Mouse (Mus musculus) spleen, postnatal 36 days (tissue): ENCODE measurements around the gene Olfr876.
"Not testable (repeated sequence)": the region's sequence is repeated elsewhere in the genome, so short reads cannot be mapped to it uniquely, and the experiment has no call there.

Experiments used
- DNase-seq, 2 experiments: peaks; one replicate each; pipeline ENCODE4 v3.0.0; 2022; ENCODE audit warnings: low spot score in 2 of 2, mixed read lengths in 1 of 2

The Olfr876 gene

GRCm38 (mm10) chr9:37802731-37803130, at the start of gene Olfr876:
Gene Olfr876, plus strand, starts transcription at chr9:37803031.
- no peak for DNase-seq

DNA sequence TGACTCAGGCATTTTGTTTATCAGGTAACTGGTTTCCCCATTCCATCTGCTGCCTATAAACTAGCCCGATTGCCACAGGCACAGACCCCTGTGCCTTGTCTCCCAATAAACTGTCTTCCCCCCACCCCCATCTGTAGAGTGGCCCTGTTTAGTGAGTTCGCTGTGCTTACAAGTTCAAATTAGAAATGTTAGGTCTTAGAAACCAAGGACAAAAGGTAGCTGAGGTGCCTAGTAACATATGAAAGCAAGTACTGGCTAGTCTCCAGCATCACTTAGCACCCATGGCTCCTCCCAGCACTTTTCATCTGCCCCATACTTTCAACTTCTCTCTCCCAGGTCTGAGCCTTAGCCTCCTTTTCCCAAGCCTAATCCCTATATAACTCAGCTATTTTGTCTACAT, 41.1 kb upstream of the Olfr876 start:
- DNase-seq, result no peak

DNA sequence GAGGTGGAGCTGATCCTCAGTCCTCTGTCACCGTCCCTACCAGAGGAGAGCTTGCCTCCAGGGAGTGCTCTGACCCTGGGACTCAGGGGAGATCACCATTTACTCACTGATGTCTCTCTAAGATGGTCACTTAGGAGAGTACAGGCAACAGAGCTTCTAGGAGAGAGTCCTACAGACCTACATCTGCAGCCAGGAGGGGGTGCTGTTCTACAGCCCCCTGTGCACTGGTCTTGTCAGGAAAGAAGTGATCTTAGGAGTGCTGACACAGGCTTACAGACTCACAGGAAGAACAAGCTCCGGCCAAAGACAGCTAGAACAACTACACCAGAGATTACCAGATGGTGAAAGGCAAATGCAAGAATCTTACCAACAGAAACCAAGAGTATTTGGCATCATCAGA, 40.3 kb upstream of the Olfr876 start:
- no peak for DNase-seq

GRCm38 (mm10) chr9:37770661-37771060, 32.2 kb upstream of the Olfr876 start:
- no peak for DNase-seq

DNA sequence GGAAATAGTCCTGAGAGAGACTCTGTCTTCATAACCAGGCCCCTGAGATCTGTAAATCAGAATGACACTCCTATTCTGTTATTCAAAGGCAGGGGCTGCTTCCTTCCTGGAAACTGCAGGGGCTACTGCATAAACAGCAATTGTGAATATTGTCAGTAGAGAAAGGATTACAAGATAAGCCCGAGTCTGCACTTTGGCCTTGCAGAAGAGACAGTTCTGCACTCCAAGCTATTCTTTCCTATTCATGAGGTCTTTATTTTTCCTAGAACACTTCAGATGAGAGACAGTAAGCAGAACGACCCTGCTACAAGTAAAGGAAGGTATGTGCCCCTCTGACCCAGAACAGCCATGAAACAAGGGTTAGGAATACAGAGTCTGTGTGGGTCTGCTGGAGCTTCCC, 31.1 kb upstream of the Olfr876 start, which contains the start of gene Olfr875:
Gene Olfr875 (plus strand): TSS at position 99 of the 400 bp plus-strand sequence.
- no peak for DNase-seq

- DNase-seq, result no peak
Observed at GRCm38 (mm10) chr9:37782766-37783260, 20.0 kb upstream of the Olfr876 start.

DNA sequence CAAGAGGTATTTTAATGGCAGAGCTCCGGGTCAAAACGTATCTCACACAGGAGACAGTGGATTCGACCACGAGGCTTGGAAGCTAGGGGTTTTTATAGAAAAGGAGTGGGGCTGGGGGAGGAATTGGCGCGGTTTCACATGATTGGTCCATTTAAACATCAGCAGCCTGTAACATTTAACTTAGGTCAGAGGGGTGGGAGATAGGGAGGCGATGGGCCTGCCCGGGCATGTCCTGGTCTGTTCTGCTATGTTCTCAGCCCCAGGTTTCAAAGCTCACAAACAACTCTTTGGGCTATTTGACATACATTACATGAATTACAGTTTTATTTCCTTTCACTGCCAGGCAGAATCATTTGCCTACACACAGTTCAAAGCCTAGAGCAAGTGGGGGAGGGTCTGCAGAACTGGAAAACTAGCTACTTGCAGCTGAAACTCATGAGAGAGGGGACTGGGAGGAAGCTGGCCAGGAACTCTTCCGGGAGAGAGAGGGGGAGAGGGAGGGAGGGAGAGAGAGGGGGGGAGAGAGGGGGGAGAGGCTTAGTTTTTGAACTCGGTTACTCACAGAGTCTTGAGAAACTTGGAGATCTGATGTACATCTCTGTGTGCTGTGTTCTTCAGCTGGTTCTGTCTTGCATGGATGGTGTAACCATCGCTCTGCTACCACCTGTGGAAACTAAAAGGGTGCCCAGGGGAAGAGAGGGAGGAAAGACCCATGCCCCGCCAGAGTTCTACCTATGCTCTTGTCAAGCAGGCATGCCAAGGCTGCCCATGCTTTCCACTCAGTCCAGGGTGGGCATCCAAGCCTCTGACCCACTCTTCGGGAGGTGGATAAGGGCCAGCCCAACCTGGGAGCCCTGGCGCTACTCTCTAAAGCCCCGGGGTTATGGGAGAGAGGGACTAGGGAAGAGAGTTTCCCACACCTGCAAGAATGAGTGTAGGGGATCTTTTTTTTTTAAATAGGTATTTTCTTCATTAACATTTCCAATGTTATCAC, 19.1 kb upstream of the Olfr876 start:
- DNase-seq, result not testable (repeated sequence)

GRCm38 (mm10) chr9:37786411-37786810, 16.4 kb upstream of the Olfr876 start:
- DNase-seq, result no peak

DNA sequence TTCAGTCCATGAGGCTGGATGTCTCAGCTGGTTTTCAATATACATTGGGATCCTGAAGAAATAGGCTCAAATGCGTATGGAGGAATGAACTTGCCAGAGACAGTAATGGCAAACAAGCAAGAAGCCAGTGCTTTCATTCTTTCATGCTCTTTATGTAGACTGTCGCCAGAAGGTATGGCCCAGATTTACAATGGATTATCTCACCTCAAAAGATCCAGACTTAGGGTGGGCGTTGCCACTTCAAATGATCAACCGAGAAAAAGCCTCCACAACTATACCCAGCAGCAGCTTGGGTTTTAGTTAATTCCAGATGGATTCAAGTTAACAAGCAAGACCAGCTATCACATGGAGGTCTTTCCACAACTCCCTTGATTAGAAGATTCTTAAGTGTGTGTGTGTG, 776 bp upstream of the Olfr876 start:
- no peak for DNase-seq

- DNase-seq, result no peak
Observed at GRCm38 (mm10) chr9:37807235-37807634, 4.4 kb downstream of the Olfr876 start.

DNA sequence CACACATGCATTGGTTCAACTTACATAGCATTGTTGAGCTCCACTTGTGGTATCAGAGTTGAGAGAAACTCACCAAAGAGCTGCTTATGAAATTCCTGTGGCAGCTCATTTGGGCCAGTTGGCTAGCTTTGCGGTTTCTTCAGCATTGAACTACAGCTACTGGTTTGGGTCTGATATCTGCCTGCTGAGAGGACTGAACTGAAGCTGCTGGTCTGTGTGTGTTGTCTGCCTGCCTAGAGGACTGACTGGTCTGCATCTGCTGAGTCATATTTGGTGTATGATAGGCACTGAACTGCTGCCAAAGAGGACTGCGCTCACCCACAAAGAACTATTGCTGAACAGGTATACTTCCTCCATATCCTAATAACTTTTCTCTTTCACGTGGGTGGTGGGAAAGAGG, 5.6 kb downstream of the Olfr876 start:
- DNase-seq, result no peak

GRCm38 (mm10) chr9:37808976-37809375, 6.1 kb downstream of the Olfr876 start:
- DNase-seq, result no peak

GRCm38 (mm10) chr9:37814696-37815095, 11.9 kb downstream of the Olfr876 start:
- no peak for DNase-seq

- no peak for DNase-seq
Observed at GRCm38 (mm10) chr9:37829881-37830280, 27.1 kb downstream of the Olfr876 start.

GRCm38 (mm10) chr9:37833341-37833740, 30.5 kb downstream of the Olfr876 start:
- DNase-seq, result no peak

DNA sequence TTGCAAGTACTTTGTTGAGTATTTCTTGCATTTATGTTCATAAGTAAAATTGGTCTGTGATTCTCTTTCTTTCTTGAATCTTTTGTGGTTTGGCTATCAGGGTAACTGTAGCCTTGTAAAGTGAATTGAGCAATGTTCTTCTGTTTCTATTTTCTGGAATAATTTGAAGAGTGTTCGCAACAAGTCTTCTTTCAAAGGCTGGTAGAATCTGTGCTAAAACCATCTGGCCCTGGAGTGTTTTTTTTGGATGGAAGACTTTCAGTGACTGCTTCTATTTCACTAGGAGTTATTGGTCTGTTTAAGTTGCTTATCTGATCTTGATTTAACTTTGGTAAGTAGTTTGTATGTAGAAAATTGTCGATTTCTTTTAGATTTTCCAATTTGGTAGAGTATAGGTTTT, 46.4 kb downstream of the Olfr876 start:
- no peak for DNase-seq

DNA sequence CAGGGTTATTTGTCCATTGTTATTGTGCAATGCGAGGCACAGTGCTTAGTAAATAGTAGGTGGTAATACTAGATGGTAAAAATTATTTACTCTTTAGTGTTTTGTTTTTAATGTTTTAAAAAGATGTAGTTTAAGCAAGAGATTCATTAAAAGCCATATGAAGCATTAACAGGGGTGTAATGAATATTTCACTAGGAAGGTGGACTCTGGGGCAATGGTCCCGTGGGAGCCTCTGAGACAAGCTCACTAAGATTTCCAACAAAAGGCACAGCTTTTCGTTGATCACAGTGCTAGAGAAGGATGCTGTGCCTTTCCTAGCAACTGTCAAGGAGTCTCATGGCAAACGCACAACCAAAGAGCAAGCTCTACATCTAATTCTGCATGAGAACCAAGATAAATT, 51.1 kb downstream of the Olfr876 start, which contains the start of gene Olfr877:
Gene Olfr877 (plus strand): TSS at position 301 of the 400 bp plus-strand sequence.
- DNase-seq, result no peak
